Mouse (Mus musculus) bone marrow macrophage, adult 2 months (primary cell): ENCODE data around the gene Asf1b.

Source experiments
- CTCF ChIP-seq: IDR thresholded peaks from 2 replicates; pipeline ENCODE4 v1.5.1; 2012; ENCODE audit warnings: low read depth, mild to moderate bottlenecking, low read length, moderate library complexity
- POLR2A ChIP-seq: IDR thresholded peaks from 2 replicates; pipeline ENCODE4 v1.6.1; 2012; ENCODE audit warnings: mild to moderate bottlenecking, low read depth, low read length, borderline replicate concordance

- TF ChIP-seq CTCF: no peak
- TF ChIP-seq POLR2A: no peak
Measured at GRCm38 (mm10) chr8:83994030-83994429, 38.7 kb downstream of the Asf1b start.
